9 mouse cellular contexts compared by ENCODE assay signal in genomic region chr7:123214365-123215075, GRCm38 (mm10). TPM values are rescaled to one million over a fixed set of nuclear protein-coding genes. Genes with fewer than 3 reads are reported as not detected.
A peak's percentile ranks its signal among the peaks of the same experiment; 100 is the strongest.
DNase-seq lines count a peak whose midpoint lies in the region; ATAC-seq and TF ChIP-seq lines count a peak whose summit lies in the region.
"Had no signal": no experiment of that assay in that cellular context is flagged by ENCODE, and none has a peak within 500 bp of the region (broad histone marks: within the 10 kb centered on the region; RNA-seq: fewer than 3 reads in every experiment).

TSS of gene Slc5a11 (plus strand) at chr7:123214780.

- no peaks in the 10 kb centered on the region for H3K9me3 ChIP-seq in hindbrain, postnatal 0 days (ENCODE audit: low read length)
- no peaks in the 10 kb centered on the region for H3K9me3 ChIP-seq in limb, embryonic 14.5 days (ENCODE audit: control insufficient read depth, low read length)

- WGBS in hindbrain, postnatal 0 days = 44% methylated on average over 8 of the region's 8 CpGs
- WGBS in limb, embryonic 14.5 days = 26% methylated on average over 8 of the region's 8 CpGs

- no peak for TF ChIP-seq CTCF in hindbrain, postnatal 0 days (IDR thresholded peaks at IDR 0.05; ENCODE audit: low read depth)

- H3K36me3 ChIP-seq in hindbrain, postnatal 0 days (ENCODE audit: insufficient read depth, low read length) = no peaks in the 10 kb centered on the region
- no peaks in the 10 kb centered on the region for H3K36me3 ChIP-seq in limb, embryonic 14.5 days (ENCODE audit: control insufficient read depth, insufficient read depth, low read length)

- H3K27me3 ChIP-seq in hindbrain, postnatal 0 days (ENCODE audit: insufficient read depth, low read length) = no peaks in the 10 kb centered on the region
- no peaks in the 10 kb centered on the region for H3K27me3 ChIP-seq in limb, embryonic 14.5 days (ENCODE audit: control insufficient read depth, insufficient read depth, low read length)

- peak; percentile 16 for DNase-seq in gastrocnemius, postnatal 25 days
- DNase-seq in gastrocnemius, postnatal 10 days = no peak
- peak; percentile 21 for DNase-seq in NIH3T3 (ENCODE audit: low read depth)
- DNase-seq in hindbrain, postnatal 0 days (ENCODE audit: low spot score) = no peak
- DNase-seq in limb, embryonic 14.5 days (ENCODE audit: low spot score) = no peak
- DNase-seq in ovary, adult 18-20 months (ENCODE audit: low spot score) = no peak
- no peak for DNase-seq in right cerebral cortex, adult 2 months (ENCODE audit: low spot score in 2 of 2)
- DNase-seq in frontal cortex, postnatal 25 days (ENCODE audit: low spot score in 2 of 2) = no peak
- DNase-seq: cerebellum, adult 8-10 months had no signal

- no peak within 1 kb of the TSS for H3K4me2 ChIP-seq in hindbrain, postnatal 0 days (ENCODE audit: low read depth, low read length)
- no peak within 1 kb of the TSS for H3K4me2 ChIP-seq in limb, embryonic 14.5 days (replicated peaks; ENCODE audit: low read depth, low read length, severe bottlenecking)

- no peak for TF ChIP-seq POLR2A in limb, embryonic 14.5 days (IDR thresholded peaks at IDR 0.05; ENCODE audit: borderline replicate concordance, extremely low read depth, insufficient read depth, insufficient read length)

- 0 out of 2 replicates have a peak, but pooled peaks have one; percentile 19 for ATAC-seq in hindbrain, postnatal 0 days
- no peak; the same call in 1 of the 2 replicates for ATAC-seq in limb, embryonic 14.5 days (ENCODE audit: low FRiP score, low read depth)

- H3K4me1 ChIP-seq in hindbrain, postnatal 0 days (ENCODE audit: insufficient read depth, low read length) = no peaks in the 10 kb centered on the region
- peaks cover 6% of the 10 kb centered on the region; the same call in 1 of the 2 replicates for H3K4me1 ChIP-seq in limb, embryonic 14.5 days (ENCODE audit: control insufficient read depth, insufficient read depth, low read length)

- no peak within 1 kb of the TSS for H3K4me3 ChIP-seq in hindbrain, postnatal 0 days (ENCODE audit: low read length)
- H3K4me3 ChIP-seq in limb, embryonic 14.5 days (replicated peaks; ENCODE audit: low read length) = no peak within 1 kb of the TSS

- no peak within 1 kb of the TSS for H3K27ac ChIP-seq in hindbrain, postnatal 0 days
- H3K27ac ChIP-seq in limb, embryonic 14.5 days (replicated peaks; ENCODE audit: low read depth, low read length) = no peak within 1 kb of the TSS

- H3K9ac ChIP-seq in hindbrain, postnatal 0 days (replicated peaks; ENCODE audit: low read length) = no peak within 1 kb of the TSS
- H3K9ac ChIP-seq in limb, embryonic 14.5 days (ENCODE audit: low read depth, low read length, severe bottlenecking) = 0 out of 2 replicates have a peak within 1 kb of the TSS, but pooled peaks have one; percentile 4

RNA-seq across cellular contexts. Expression of gene Slc5a11, which starts in this region (rescaled TPM):
- total RNA-seq in gastrocnemius, postnatal 25 days (2021) = not detected
- total RNA-seq in gastrocnemius, postnatal 10 days (2021) = not detected
- 0.21 and 3.1 TPM in 2 replicates for total RNA-seq in hindbrain, postnatal 0 days (2014; rRNA removed)
- 0.16 and 0.43 TPM in 2 replicates for polyA plus RNA-seq in hindbrain, postnatal 0 days (2015; fragmentation: Nextera tagmentation; extraction: Ambion mirVana)
- polyA plus RNA-seq in limb, embryonic 14.5 days (2012; rRNA removed) = 0.22 and 0.26 TPM in 2 replicates
- 0.08 TPM in 1 of 2 replicates, not detected in the other for polyA plus RNA-seq in limb, embryonic 14.5 days (2014; fragmentation: Nextera tagmentation; extraction: Ambion mirVana)

Comparison
In these comparisons a context has a peak if more than half of its experiments do, and no peak if none do; other contexts are left out.
1. Peak in DNase-seq in gastrocnemius, postnatal 25 days; RNA of the gene not detected or under 1 TPM.